Mouse (Mus musculus): ENCODE measurements around the gene Psmd9.

DNA sequence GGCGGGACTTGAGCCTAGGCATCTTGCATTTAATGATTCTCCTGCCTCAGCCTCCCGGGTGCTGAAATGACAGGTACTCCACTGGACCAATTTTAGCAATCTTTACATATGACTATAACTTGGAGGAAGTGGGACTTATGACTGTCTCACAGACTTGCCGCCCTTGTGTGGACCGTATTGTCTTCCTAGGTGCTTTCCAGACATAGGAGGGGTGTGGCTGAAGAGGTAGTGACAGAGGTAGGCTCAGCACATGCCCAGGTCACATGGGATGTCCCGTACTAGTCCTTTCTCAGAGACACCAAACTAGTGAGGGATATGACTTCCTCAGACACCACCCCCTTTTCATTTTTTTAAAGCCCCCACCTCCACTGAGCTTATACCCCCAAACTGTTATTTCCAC is 9.6 kb downstream of the Psmd9 start:
- TF ChIP-seq CTCF (IDR thresholded peaks at IDR 0.05; ENCODE audit: extremely low read depth, insufficient read depth, low read length) = no peak
- no peak for TF ChIP-seq POLR2A (IDR thresholded peaks at IDR 0.05; ENCODE audit: extremely low read depth, insufficient read depth, low read length)

Measured in cortical plate, adult 2 months (tissue).